Mouse (Mus musculus): ENCODE results near the gene Mgat5.
A peak's percentile ranks its signal among the peaks of the same experiment; 100 is the strongest.

Gene Mgat5

GRCm38 (mm10) chr1:127434829-127435228, 230.0 kb downstream of the Mgat5 start:
- DNase-seq (ENCODE audit: low spot score), result no peak

DNA sequence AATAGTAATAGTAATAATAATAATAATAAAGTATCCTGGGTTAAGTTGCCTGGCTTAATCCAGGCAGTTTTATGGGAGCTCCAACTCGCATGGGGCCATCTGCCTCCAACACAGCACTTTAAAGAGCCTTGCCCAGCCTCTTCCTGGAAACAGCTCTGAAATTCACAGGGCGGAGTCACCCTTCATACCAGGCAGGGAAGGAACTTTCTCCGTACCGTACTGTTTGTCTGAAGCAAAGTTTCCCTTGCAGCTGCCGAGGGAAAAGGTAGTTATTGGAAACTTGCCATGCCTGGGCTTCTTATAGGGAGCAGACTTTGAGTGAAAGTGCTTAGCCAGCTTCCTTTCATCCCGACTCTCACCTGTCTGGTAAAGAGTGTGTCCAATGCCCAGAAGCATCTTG, 232.3 kb downstream of the Mgat5 start:
- no peak for DNase-seq (ENCODE audit: low spot score)

GRCm38 (mm10) chr1:127439452-127439891, 234.7 kb downstream of the Mgat5 start:
- DNase-seq (ENCODE audit: low spot score), result no peak

DNA sequence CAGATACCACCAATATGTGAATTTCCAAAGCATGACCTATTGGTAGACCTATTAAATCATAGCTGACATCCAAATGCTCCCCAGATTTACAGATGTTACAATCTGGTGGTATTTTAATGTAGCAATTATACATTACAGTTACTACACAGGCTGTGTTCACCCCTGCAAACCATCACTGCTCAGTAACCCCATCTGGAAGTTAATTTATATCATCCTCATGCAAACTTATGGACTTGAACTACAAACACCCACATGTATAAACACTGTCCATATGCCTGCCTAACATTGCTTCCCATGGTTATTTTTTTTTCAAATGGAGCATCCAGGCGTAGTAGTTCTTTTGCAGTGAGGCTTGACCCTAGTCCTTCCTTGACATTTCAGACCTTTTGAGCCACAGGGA, 236.2 kb downstream of the Mgat5 start:
- DNase-seq (ENCODE audit: low spot score), result no peak

DNA sequence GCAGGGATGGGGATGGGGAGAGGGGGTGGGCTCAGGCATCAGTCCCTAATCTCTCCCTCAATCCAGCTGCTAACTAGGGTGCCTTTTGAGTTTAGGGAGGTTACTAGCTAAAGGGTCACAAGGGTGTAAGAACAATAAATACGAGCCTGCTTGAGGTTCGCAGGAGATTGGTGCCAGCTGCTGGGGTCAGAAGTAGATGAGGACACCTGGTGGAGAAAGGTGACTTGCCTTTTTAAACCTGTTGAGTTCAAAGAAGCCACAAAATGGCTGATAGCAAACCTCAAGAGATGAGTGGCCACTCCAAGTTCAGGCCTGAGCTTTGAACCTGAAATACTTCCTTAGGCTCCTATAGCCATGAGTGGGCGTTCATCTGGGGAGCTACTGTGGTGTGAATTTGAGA, 236.9 kb downstream of the Mgat5 start:
- no peak for DNase-seq (ENCODE audit: low spot score)

DNA sequence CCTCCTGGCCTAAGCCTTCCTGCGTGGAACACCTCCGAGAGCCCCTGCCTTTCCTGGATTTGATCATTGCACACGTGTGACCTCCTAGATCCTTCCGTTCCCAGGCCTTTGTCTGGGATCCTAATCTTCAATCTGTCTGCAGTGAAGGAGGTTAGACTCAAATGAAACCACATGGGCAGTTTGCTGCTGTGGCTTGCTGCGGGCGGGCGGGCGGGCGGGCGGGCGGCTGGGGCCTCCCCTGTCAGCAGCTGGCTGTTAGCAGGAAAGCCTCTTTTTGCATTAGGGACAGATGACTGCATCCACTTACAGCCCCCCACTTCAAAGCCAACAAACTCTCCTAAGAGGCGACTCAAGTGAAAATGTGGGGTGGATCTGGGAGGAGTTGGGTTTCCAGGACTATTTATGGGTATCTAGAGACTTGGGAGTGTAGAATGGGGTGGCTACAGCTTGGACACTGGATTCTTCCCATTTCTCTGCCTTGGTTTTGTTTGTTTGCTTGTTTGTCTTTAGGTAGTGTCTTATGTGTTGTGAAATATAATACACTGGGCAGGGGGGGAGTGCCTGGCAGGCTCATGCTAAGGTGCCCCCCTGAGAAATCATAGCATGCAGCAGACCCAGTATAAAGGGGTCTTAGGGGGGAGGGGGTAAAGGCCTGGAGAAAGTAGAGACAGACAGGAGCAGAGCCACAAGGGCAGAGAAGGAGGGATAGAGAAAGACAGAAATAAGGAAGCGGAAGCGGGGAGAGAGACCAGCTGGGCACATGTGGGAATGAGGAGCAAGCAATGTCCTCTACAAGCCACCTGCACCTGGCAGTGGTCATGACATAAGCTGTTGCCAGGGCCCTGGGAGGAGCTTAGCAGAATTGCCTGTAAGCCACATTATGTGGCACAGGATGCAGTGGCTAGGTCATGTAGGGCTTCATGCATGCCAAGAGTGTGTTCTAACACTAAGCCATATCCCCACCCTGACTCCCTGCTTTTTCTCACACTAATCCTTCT, 238.4 kb downstream of the Mgat5 start:
- DNase-seq (ENCODE audit: low spot score), result no peak

- peak; percentile 25 for DNase-seq (ENCODE audit: low spot score)
These were observed 240.1 kb downstream of the Mgat5 start for GRCm38 (mm10) chr1:127444836-127445485.

DNA sequence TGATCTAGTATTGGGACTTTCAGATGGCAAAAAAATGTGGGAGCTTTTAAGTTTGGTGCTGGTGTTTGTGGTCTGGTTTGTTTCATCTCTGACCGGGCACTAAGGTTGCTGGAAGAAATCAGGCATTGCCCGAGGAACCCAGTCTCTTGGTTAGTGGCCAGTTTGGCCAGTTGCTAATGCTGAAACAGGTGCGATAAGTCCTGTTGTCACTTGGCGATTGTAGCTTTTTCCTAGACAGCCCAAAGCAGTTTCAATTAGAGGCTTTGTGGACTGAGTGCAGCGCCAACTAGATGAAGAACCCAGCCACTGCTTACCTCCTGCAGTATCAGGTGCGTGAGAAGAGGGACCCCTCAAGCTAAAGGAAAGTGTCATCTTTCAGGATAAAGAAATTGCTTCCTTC, 248.6 kb downstream of the Mgat5 start:
- DNase-seq (ENCODE audit: low spot score), result no peak

DNA sequence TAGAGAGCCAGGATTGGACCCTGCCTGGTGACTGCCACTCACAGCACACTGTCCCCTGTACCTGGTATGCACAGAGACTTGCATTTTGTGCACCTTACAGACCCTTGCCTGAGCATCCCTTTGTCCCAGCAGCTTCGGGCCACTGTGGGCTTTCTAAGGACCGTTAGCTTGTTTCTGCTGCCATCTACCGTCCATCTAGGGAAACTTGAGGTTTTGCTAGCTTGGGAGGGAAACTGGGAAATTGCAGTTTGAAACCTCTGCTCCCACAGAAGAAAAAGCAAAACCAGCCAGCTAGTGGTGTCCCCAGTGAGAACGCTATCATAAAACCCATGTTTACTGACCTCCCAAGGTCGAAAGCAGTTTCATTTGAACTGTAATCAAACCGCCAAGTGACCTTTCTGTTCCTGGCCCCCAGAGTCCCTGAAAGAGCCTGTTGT, 254.2 kb downstream of the Mgat5 start:
- DNase-seq (ENCODE audit: low spot score), result peak; percentile 57

GRCm38 (mm10) chr1:127459576-127459975, 254.8 kb downstream of the Mgat5 start:
- no peak for DNase-seq (ENCODE audit: low spot score)

DNA sequence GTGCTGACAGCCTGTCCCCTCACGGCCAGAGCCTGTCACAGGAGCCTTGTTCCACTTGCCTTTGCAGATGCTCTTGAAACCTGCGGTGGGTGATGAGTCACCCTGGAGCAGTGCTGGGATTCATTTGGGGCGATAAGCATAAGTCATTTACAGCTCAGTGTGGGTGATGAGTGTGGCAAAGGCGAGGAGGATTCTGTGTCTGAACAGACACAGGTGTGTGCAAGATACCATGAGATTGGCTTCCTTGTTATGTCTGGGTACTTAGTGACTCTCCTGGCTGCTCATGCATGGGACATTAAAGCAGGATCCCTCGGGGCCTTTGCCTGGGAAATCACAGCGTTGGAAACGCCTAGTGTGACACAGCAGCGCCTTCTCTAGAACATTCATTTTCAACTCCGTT, 256.2 kb downstream of the Mgat5 start:
- no peak for DNase-seq (ENCODE audit: low spot score)

GRCm38 (mm10) chr1:127464041-127464440, 259.2 kb downstream of the Mgat5 start:
- no peak for DNase-seq (ENCODE audit: low spot score)

DNA sequence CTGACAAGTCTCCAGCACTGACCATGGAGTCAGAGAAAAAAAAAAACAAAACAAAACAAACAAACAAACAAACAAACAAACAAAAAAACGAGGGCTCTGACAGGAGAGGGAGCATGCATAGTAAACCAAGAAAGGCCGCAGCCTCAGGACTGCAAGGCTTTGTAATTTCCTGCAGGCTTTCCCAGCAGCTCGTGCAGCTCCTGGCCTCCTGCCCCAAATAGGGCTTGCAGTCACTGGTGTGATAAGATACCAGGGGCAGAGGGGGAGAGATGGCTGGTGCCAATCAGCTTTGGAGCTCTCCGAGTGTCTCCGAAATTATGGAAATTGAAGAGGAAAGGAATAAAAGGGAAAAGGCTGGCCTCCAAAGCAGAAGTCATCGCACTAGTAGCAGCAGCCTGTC, 260.5 kb downstream of the Mgat5 start:
- no peak for DNase-seq (ENCODE audit: low spot score)

DNA sequence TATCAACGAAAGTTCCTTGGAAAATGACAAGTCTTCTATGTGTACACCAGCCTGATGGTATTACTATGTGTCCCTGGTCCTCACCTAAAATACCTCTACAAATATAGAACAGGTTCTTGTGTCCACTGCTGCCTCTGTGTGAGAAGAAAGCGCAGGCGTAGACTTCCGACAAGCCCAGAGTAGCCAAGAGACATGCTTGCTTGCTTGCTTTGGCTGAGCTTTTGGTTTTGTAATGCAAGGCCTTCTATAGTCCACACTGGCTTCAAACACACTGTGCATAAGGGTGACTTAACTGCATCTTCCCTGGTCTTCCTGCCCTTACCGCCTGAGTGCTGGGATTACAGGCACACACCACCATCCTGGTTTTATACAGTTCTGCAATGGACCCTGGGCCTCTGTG, 262.4 kb downstream of the Mgat5 start:
- no peak for DNase-seq (ENCODE audit: low spot score)

- no peak for DNase-seq (ENCODE audit: low spot score)
These were observed 265.4 kb downstream of the Mgat5 start for GRCm38 (mm10) chr1:127470175-127470574.

GRCm38 (mm10) chr1:127475756-127476155, 270.9 kb downstream of the Mgat5 start:
- DNase-seq (ENCODE audit: low spot score), result no peak

DNA sequence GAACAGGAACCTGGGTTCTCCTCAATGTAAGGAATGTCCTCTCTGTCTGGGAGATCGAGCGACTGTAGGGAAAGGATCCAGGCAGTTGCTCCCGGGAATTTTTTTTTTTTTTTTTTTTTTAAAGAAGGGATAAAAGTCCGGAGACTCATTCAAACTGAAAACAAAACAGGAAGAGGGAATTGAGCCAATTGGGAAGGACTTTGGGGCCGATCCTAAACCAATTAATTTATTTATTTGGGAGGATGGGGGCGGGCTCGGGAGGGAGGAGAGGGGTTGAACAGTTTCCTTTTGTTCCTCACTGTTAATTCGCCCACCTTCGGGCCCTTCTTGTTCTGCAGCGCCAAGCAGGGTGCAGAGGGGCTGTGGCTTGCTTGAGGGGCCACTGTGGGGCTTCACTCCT, 278.1 kb downstream of the Mgat5 start:
- no peak for DNase-seq (ENCODE audit: low spot score)

DNA sequence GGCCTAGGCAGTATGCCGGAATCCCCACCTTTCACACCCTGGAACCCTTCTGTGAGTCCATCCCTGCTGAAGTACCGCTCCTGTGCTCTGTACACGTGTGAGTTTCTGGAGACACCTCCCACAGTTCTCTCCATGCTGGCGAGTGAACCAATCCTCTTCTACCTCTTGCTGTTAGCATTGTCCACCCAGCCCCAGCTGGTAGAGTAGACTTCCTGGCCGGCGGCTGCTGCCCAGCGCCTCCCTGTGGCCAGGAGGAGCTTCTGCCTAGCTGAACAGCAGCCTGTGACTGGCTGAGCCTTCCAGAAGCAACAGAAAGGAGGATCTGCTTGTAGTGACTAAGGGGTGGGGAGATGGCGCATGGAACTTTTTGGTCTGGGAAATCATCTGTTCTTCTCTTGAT, 279.4 kb downstream of the Mgat5 start:
- no peak for DNase-seq (ENCODE audit: low spot score)

GRCm38 (mm10) chr1:127484826-127485225, 280.0 kb downstream of the Mgat5 start:
- peak; percentile 39 for DNase-seq (ENCODE audit: low spot score)

DNA sequence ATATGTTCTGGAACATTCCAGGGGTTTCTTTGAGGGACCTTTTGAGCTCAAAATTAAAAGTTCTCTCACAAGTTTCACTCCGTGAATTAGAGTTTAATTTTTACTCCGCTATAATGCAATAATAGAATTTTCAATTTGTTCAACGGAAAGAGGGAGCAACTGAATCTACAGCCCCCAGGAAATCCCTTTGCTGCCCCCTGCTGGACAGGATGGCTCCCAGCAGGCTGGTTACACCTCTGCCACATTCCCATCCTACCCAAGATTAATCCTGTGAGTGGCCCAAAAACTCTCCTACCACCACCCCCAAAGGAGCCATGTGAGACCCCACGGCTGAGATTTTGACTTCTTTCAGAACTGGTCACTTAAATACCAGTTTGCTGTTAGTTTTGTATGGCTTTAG, 282.3 kb downstream of the Mgat5 start:
- DNase-seq (ENCODE audit: low spot score), result peak; percentile 35

DNA sequence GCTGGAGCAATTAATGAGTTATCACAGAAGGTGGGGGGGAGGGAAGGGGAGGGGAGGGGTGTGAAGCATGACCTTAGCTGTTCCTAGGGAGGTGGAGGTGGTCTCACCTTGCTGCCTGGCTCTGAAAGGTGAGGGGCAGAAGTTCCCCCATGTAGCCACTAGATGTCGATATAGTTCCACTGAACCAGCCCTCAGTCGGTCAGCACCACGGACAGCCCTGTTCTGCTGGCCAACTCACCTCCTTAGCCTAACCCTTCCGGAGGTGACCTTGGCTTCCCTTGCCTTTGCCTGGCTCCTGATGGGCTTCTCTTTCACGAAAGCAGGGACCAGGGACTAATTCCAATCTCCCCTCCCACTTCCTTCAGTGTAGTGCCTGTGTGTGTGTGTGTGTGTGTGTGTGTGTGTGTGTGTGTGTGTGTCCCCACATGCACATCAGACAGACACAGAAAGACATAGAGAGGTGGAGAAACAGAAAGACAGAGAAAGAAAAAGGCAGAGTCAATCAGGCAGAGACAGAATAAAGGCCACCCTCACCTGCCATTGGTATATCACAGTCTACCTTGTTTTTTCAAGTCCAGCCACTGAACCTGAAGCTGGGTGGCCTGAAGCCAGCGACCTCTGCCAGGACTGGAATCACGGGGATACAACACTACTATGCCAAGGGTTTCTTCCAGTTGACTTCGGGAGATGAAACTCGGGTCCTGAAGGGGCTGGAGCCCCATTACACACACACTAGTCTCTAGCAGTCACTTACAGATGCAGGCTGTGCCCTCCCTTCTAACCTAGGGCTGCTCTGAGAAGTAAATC, 292.1 kb downstream of the Mgat5 start:
- DNase-seq (ENCODE audit: low spot score), result peak; percentile 63

DNA sequence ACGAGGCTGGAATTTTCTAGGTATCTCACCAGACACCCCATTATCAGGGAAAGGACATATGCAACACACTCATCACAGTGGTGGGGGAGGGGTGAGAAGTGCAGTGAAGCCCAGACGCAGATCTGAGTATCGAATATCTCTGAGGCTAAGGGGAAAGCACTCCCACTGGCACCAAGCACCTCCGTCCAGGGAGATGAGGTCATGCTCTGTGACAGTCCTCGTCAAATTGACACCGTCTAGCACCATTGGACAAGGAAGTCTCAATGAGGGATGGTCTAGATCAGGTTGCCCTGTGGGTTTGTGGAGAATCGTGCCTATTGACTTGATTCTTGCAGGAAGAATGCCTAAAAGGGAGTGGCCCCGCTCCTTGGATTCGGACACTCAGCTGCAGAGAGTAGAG, 293.9 kb downstream of the Mgat5 start:
- DNase-seq (ENCODE audit: low spot score), result no peak

All from urinary bladder, postnatal 14 days (tissue).